Mouse (Mus musculus) CD4-positive helper T cell, adult 2 months (primary cell): ENCODE data around the gene Foxp4.
A peak's percentile ranks its signal among the peaks of the same experiment; 100 is the strongest.
"Not testable (repeated sequence)": the region's sequence is repeated elsewhere in the genome, so short reads cannot be mapped to it uniquely, and the experiment has no call there.

ENCODE experiments used
- DNase-seq: peaks from one replicate; pipeline ENCODE4 v3.0.0-alpha.2; 2012; ENCODE audit warnings: low read depth, missing footprints, low spot score

The Foxp4 gene

GRCm38 (mm10) chr17:47854908-47855307 is 69.5 kb downstream of the Foxp4 start:
- peak; percentile 21 for DNase-seq

- no peak for DNase-seq
Measured at GRCm38 (mm10) chr17:47853760-47854159, 70.7 kb downstream of the Foxp4 start.

GRCm38 (mm10) chr17:47853336-47853735 is 71.1 kb downstream of the Foxp4 start:
- no peak for DNase-seq

DNA sequence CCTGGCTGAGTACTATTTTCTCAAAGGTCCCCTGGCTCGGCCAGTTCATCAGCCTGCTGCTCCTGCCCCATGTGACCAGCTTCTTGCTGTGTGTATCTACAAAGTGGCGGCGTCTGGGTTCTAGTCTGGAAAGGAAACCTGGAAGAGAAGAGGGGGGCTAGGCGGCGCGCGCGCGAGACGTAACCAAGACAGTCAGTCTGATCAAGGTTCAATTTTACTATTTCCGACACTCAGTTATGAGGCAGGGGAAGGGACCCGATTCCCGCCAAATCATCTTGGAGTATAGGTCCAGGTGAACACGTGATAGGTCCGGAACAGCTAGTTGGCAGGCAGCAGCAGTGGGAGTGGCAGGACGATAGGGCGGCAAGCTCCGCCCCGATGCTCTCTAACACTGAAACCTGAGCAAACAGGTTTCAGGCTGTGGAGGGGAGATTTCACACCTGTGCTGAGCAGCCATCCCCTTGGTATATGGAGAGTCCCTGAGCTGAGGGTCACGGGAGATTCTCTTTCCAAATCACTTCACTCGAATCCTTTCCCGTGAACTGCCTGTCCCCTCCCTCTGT is 72.6 kb downstream of the Foxp4 start:
- not testable (repeated sequence) for DNase-seq

DNA sequence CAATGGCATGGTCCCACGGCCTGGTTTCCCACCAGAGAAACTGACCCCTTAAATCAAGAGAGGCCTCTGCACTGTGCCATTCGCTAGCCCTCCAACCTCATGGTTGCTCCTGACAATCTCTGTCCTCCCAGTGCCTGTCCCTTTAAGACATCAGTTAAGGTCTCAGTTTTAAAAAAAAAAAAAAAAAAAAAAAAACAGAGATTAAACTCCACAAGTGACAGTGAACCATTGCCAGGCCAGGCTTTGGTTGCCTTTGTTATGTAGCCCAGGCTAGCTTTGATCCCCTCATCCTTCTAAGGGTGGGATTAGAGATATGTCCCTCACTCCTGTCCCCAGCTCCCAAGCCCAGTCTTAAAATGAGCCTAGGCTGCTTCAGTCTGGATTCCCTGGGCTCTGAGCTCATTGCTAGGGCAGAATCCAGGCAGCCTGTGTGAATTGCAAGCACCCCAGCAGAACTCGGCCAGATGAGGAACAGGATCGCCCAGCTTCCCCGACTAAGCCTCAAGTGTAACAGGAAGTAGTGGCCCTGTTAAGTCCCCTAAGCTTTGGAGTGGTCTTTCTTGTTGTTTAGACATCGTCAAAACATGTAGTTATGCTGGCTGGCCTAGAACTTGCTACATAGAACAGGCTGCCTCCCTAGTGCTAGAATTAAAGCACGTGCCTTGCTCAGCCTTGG is 73.7 kb downstream of the Foxp4 start:
- DNase-seq = no peak

- no peak for DNase-seq
Measured at GRCm38 (mm10) chr17:47850035-47850434, 74.4 kb downstream of the Foxp4 start.

DNA sequence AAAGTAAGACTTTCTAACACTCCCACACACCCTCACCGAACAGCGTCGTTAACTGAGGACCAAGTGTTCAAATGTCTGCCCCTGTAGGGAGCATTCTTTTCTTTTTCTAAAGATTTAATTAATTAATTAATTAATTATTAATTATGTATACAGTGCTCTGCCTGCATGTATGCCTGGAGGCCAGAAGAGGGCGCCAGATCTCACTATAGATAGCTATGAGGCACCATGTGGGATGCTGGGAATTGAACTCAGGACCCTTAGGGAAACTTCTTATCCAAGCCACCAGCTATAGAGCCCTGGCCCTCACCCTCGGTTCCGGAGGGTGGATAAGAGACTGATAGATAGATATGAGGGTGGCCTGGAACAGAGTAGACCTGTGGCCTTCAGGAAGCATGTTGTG is 76.5 kb downstream of the Foxp4 start:
- DNase-seq = no peak

DNA sequence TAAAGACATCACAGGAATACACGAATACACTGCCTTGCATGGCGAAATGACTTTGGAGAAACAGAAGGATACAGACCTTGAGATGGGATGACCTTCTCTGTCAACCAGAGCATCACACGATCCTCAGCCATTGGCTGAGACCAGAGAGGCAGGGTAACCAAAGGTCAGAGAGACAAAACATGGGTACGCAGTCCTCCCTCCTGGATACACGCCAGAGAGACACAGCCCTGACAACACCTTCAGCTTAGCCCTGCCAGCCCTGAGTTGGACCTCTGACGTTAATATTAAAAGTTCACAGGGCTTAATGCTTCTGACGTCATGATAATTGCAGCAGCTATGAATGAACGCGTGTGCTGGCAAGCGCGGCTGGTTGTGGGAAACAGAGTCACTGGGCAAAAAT is 78.8 kb downstream of the Foxp4 start:
- DNase-seq = no peak

GRCm38 (mm10) chr17:47843465-47843864 is 81.0 kb downstream of the Foxp4 start:
- DNase-seq = no peak

DNA sequence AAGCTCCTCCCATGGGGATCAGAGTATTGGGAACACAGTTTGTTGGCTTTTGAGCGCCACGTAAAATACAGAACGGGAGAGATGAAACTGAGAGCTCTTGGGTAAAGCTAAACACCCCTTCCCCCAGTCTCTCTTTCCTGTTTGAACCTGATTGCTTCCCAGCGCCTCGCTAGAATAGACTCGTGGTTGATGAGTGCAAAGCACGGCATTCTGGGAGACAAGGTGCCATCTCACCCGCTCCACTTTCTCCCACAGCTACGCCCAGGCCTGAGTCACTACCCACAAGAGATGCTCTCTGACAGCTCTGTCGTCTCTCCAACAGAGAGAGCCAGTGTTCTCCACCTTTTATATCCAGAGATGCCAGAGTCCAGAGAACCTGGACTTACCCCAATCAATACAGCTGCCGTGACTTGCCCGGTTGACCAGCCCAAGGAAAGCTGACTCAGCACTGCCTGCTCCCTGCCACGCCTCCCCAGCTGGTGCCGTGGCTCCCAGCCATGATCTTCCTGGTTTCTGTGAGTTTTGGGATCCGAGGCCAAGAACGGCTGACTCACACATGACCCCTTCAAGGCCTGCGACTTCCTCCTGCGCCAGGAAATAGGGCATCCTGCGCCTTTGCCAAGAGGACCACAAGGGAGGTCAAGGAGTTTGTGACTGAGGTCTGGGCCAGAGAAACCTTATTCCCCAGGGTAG is 82.4 kb downstream of the Foxp4 start:
- DNase-seq = no peak

DNA sequence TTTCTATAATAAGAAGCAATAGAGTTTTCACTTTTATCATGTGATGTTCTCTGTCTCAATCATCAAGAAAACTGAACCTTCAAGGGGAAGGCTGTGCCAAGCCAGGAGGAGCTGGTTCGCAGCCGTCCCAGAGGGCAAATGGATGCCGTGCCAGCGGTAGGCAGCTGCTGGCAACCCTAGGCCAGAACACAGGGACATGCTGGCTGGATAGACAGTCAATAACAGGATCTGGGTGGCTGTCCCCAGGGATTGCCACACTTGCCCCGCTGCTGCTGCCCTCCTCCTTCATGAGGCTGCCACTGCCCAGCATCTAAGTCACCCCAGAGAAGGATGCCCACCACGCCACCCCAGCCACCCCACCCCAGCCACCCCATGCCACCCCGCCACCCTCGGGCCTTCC is 82.9 kb downstream of the Foxp4 start:
- DNase-seq = no peak

GRCm38 (mm10) chr17:47837808-47838207 is 86.6 kb downstream of the Foxp4 start:
- DNase-seq = no peak

DNA sequence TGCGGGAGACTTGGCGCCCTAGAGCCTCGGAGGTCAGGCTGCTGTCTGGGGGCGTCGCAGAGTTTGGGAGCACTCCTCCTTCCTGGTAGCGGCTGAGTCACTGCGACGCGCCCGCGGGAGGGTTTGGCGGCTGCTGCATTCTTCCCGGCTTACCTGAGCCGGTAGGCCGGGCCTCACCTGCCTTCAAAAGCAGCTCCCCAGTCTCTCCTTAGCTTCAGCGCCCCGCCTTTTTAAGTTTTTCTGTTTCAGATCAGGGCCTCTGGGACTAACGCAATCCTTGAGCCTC is 90.0 kb downstream of the Foxp4 start, which contains the start of gene Mdfi:
TSS of gene Mdfi (minus strand) at position 210 of the 286 bp plus-strand sequence.
- DNase-seq = no peak

DNA sequence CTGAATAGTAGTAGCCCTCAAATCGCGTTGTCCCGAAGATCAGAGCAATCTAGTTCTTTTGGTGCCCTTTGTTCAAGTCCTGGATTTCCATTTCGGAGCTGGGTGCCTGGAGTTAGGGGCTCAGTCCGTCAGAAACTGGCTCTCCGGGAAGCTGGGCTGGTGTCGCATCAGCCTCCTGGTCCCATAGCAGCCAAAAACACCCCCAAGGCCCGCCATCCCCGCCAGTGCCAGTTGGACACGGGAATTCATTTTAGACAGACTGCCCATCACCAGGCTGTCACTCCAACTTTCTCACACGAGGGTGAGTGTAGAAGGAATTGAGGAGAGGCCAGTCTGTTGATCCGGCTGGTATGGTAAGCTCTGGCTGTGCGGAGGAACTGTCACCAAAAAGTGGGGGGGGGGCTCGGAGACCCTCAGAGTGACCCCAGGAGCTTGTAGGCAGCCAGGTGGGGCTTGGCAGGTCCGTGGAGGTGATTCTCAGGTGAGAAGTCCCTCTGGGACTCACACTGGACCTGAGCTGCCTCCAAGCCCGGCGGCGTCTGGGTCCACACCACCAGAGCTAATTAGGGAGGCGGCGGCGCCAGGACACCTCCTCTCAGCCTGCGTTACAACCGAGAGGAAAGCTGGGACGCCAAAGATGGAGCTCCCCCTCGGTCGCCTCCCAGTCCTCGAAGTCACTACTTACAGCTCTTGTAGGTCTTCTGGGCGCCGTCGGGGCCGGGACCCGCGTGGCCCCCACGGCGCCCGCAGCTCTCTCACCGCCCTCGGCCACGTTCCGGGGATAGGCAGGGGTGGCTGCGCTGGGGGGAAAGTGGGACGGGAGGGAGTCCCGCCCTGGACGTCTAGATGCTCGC is 90.6 kb downstream of the Foxp4 start:
- no peak for DNase-seq

DNA sequence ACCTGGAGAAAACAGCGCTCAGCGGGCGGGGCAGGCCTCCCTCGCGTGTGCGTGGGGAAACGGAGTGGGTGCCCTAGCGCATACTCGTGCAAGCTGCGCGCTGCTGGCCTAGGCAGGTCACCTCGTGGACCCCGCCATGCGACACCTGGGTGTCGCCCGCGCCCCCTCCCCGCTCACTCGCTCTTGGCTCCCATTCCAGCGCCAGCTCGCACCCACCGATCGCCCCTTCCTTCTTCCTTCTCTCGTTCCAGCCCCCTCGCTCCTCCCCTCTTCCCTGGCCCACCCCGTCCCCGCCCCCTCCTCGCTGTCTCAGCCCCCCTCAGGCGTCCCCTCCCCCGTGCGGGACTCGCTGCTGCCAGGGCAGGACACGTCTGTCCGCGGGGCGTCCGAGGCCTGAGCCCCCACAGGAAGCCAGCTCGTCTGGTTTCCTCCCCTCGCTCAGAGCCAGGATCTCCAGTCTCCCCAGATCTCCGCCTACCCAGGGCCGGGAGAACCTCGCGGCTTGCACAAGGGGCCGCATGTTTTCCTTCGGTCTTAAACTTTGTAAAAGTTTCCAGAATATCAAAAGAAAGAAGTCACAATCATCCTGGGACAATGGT is 91.3 kb downstream of the Foxp4 start:
- no peak for DNase-seq

- DNase-seq = no peak
Measured at GRCm38 (mm10) chr17:47832501-47833028, 91.9 kb downstream of the Foxp4 start.

DNA sequence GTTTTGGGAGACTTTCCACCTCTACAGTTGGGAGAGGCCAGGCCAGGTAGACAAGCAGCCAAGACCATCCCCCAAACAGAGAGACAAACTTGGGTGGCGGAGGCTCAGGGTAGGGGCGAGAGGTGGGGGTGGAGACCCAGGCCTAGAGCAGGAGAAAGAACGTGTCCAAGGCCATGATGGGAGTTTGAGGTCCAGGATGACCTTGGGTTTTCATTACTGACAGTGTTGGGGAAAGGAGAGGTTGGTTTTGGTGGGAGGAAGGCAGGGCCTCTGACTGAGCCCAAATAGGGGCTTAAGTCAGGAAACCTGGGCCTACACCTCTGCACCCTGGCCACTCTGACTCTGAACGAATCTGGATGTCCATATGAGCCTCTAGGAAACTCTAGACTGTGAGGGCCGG is 92.7 kb downstream of the Foxp4 start:
- DNase-seq = no peak

DNA sequence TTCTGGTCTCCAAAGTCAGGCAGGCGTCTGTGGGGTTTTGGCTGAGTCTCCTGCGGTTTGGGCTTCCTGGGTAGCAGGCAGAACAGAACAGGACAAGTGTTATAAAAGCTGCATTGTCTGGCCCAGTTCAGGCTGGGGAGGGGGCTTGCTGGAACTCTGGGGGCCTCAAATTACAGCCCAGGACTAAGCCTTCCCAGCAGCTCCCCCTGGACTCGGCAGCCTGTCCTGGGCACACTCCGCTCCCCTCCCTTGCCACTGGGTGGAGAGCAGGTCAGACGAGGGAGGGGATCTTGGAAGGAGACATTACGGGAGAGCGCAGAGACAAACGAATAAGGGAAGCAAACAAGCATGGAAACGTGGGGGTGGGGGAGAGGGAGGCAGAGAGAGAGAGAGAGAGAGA is 93.3 kb downstream of the Foxp4 start:
- no peak for DNase-seq

DNA sequence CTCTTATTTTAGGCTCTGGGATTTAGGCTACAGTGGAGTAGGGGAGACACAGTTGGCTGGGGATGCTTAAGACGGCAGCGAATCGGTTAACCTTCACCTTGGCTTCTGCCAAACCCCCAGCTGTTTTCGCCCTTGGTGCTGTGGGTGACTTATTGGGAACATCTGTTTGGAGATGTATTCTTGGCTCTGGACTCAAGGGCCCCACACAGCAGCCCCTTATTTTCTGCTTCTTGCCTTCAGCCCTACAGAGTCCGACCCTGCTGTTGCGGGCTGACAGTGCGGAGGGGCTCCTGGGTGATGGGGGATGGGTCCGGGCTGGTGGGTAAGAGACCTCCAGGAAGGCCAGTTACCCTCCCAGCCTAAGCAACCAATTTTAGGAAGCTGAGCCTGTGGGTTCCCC is 103.1 kb downstream of the Foxp4 start:
- no peak for DNase-seq

- no peak for DNase-seq
Measured at GRCm38 (mm10) chr17:47818038-47818725, 106.3 kb downstream of the Foxp4 start.
